Mouse (Mus musculus): ENCODE measurements around the gene C130050O18Rik. TPM values are rescaled to one million over a fixed set of nuclear protein-coding genes. Genes with fewer than 3 reads are reported as not detected.

C130050O18Rik gene
- total and polyA plus RNA-seq, 3 experiments = 0.07 to 0.83 (median 0.33) TPM

DNA sequence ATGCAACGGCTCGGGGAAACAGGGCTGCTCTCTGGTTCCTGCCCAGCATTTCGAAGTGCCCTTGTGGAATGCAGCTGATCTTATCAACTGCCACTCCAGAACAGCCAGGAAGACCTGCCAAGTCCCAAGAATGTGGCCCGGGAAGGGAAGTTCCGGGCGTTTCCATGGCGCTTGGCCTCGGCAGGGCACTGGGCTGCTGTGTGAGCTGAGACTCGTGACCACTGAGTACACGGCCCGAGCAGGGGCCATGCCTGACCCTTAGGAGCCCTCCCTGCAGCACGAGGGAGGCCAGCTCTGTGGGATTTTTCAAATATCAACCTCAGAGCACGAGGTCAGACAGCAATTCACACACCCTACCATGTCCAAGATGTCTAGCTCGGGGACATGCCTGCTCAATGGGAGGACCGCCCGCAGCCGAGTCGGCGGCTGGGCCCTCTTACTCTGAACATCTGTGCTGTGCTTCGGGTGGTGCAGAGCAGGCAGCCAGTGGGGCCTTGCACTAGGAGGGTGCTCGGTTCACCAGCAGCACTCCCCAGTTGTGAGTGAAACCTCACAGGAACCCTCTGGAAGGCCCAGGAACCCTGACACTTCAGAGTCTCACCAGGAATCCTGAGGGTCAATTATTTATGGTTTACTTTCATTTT, 26.0 kb upstream of the C130050O18Rik start:
- H3K9me3 ChIP-seq (replicated peaks) = no peaks in the 10 kb centered on the region
- peaks cover 35% of the 10 kb centered on the region for H3K36me3 ChIP-seq (replicated peaks)
- H3K4me3 ChIP-seq (ENCODE audit: low read depth, low read length) = peak overlapping the region; percentile 89; the same call in 1 of the 2 replicates
- H3K4me1 ChIP-seq (ENCODE audit: insufficient read depth, low read depth, low read length) = peaks cover 83% of the 10 kb centered on the region
- ATAC-seq (ENCODE audit: extremely low read depth, insufficient number of reproducible peaks, low FRiP score, poor library complexity, severe bottlenecking) (no peak), DNase-seq (ENCODE audit: low spot score) (no peak)
- TF ChIP-seq POLR2AphosphoS5 (IDR thresholded peaks at IDR 0.05; ENCODE audit: insufficient replicate concordance, low read depth, low read length) (no peak), GATA2 (IDR thresholded peaks at IDR 0.05; ENCODE audit: borderline replicate concordance, low read depth, low read length) (no peak)
- no peaks in the 10 kb centered on the region for H3K27me3 ChIP-seq (ENCODE audit: insufficient read depth, low read length)

- no peak for ATAC-seq (ENCODE audit: extremely low read depth, insufficient number of reproducible peaks, low FRiP score, poor library complexity, severe bottlenecking)
These were observed 25.2 kb upstream of the C130050O18Rik start for GRCm38 (mm10) chr5:139379771-139380384.

DNA sequence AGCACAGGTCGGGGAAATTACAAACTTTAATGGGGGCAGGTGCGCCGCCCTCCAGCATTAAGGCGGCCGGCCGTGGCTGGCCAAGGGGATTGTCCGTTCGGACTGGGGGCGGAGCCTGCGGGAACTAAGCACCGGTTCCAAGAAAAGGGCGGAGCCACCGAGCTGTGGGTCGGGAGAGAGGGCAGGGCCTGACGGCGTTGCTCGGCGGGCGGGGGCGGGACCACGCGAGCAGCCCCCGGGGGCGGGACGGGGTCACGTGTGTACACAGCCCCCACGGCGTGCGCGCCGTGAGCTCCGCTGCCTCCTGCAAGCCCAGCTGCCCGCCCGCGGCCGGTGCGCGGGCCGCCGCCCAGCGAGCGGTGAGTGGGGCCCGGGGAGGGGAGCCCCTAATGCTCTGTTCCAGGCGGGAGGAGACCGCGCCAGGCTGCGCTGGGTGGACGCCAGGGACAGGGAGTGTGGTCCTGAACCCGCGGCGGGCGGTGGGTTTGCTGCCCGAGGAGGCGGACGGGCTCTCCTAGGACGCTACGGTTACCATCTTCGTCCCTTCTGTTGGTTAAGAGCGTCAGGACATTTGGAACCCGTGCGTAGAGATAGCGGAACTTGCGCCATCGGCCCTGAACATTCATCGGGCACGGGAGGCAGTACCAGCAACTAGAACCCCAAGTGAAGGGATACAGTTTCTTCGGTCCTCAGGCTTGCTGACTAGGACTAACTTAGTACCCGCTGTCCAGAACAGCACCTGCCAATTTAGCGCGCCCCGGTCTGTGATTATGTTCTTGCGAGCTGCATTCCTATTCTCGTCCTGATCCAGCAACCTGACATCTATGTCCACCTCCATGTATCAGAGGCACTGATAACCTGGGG, 24.5 kb upstream of the C130050O18Rik start:
- ATAC-seq (ENCODE audit: extremely low read depth, insufficient number of reproducible peaks, low FRiP score, poor library complexity, severe bottlenecking) (peak; percentile 37), DNase-seq (ENCODE audit: low spot score) (peak; percentile 80)
- TF ChIP-seq GATA2 (IDR thresholded peaks at IDR 0.05; ENCODE audit: borderline replicate concordance, low read depth, low read length) = no peak
- TF ChIP-seq CTCF (IDR thresholded peaks at IDR 0.05; ENCODE audit: low read depth, low read length) = no peak
- TF ChIP-seq GATA1 (IDR thresholded peaks at IDR 0.05; ENCODE audit: borderline replicate concordance, low read length) = no peak
- TF ChIP-seq TAL1 (conservative IDR thresholded peaks at IDR 0.05; ENCODE audit: low read depth, low read length) = no peak
- no peak for TF ChIP-seq POLR2AphosphoS5 (IDR thresholded peaks at IDR 0.05; ENCODE audit: insufficient replicate concordance, low read depth, low read length)
- H3K4me3 ChIP-seq (ENCODE audit: low read depth, low read length) = peak overlapping the region; percentile 89
- H3K36me3 ChIP-seq (replicated peaks) = peaks cover 42% of the 10 kb centered on the region
- no peaks in the 10 kb centered on the region for H3K9me3 ChIP-seq (replicated peaks)
- H3K4me1 ChIP-seq (ENCODE audit: insufficient read depth, low read depth, low read length) = peaks cover 84% of the 10 kb centered on the region
- no peaks in the 10 kb centered on the region for H3K27me3 ChIP-seq (ENCODE audit: insufficient read depth, low read length)

More at GRCm38 (mm10) chr5:139379771-139380384, 25.2 kb upstream of the C130050O18Rik start:
- no peak for DNase-seq (ENCODE audit: low spot score)
- Histone ChIP-seq H3K4me1 (ENCODE audit: insufficient read depth, low read depth, low read length) (peaks cover 83% of the 10 kb centered on the region), H3K36me3 (replicated peaks) (peaks cover 41% of the 10 kb centered on the region), H3K9me3 (replicated peaks) (no peaks in the 10 kb centered on the region), H3K4me3 (ENCODE audit: low read depth, low read length) (peak overlapping the region; percentile 89), H3K27me3 (ENCODE audit: insufficient read depth, low read length) (no peaks in the 10 kb centered on the region)
- TF ChIP-seq POLR2AphosphoS5 (IDR thresholded peaks at IDR 0.05; ENCODE audit: insufficient replicate concordance, low read depth, low read length) = no peak
- TF ChIP-seq GATA2 (IDR thresholded peaks at IDR 0.05; ENCODE audit: borderline replicate concordance, low read depth, low read length) = no peak
- no peak for TF ChIP-seq GATA1 (IDR thresholded peaks at IDR 0.05; ENCODE audit: borderline replicate concordance, low read length)
- no peak for TF ChIP-seq TAL1 (conservative IDR thresholded peaks at IDR 0.05; ENCODE audit: low read depth, low read length)
- no peak for TF ChIP-seq CTCF (IDR thresholded peaks at IDR 0.05; ENCODE audit: low read depth, low read length)

GRCm38 (mm10) chr5:139381586-139382513, 23.2 kb upstream of the C130050O18Rik start:
- peaks cover 46% of the 10 kb centered on the region for H3K36me3 ChIP-seq (replicated peaks)
- H3K4me3 ChIP-seq (ENCODE audit: low read depth, low read length) = peak overlapping the region; percentile 89
- H3K4me1 ChIP-seq (ENCODE audit: insufficient read depth, low read depth, low read length) = peaks cover 85% of the 10 kb centered on the region
- TF ChIP-seq GATA1 (IDR thresholded peaks at IDR 0.05; ENCODE audit: borderline replicate concordance, low read length) = no peak
- TF ChIP-seq CTCF (IDR thresholded peaks at IDR 0.05; ENCODE audit: low read depth, low read length) = no peak
- peak; percentile 70 for TF ChIP-seq TAL1 (conservative IDR thresholded peaks at IDR 0.05; ENCODE audit: low read depth, low read length)
- TF ChIP-seq POLR2AphosphoS5 (IDR thresholded peaks at IDR 0.05; ENCODE audit: insufficient replicate concordance, low read depth, low read length) = peak; percentile 75; the same call in 1 of the 2 replicates
- TF ChIP-seq GATA2 (IDR thresholded peaks at IDR 0.05; ENCODE audit: borderline replicate concordance, low read depth, low read length) = peak; percentile 85; the same call in 1 of the 2 replicates
- DNase-seq (ENCODE audit: low spot score) = peak; percentile 69
- H3K9me3 ChIP-seq (replicated peaks) = no peaks in the 10 kb centered on the region
- ATAC-seq (ENCODE audit: extremely low read depth, insufficient number of reproducible peaks, low FRiP score, poor library complexity, severe bottlenecking) = peak; percentile 38
- H3K27me3 ChIP-seq (ENCODE audit: insufficient read depth, low read length) = no peaks in the 10 kb centered on the region

- peak; percentile 72 for ATAC-seq (ENCODE audit: extremely low read depth, insufficient number of reproducible peaks, low FRiP score, poor library complexity, severe bottlenecking)
- H3K9me3 ChIP-seq (replicated peaks) = no peaks in the 10 kb centered on the region
- TF ChIP-seq POLR2AphosphoS5 (IDR thresholded peaks at IDR 0.05; ENCODE audit: insufficient replicate concordance, low read depth, low read length) = no peak
- TF ChIP-seq TAL1 (conservative IDR thresholded peaks at IDR 0.05; ENCODE audit: low read depth, low read length) = no peak; the same call in none of the 2 replicates
- TF ChIP-seq GATA1 (IDR thresholded peaks at IDR 0.05; ENCODE audit: borderline replicate concordance, low read length) = no peak
- no peak for TF ChIP-seq CTCF (IDR thresholded peaks at IDR 0.05; ENCODE audit: low read depth, low read length)
- TF ChIP-seq GATA2 (IDR thresholded peaks at IDR 0.05; ENCODE audit: borderline replicate concordance, low read depth, low read length) = no peak
- peaks cover 55% of the 10 kb centered on the region for H3K36me3 ChIP-seq (replicated peaks)
- no peaks in the 10 kb centered on the region for H3K27me3 ChIP-seq (ENCODE audit: insufficient read depth, low read length)
- peak; percentile 80 for DNase-seq (ENCODE audit: low spot score)
- H3K4me3 ChIP-seq (ENCODE audit: low read depth, low read length) = peak overlapping the region; percentile 89
- H3K4me1 ChIP-seq (ENCODE audit: insufficient read depth, low read depth, low read length) = peaks cover 85% of the 10 kb centered on the region
These were observed 22.3 kb upstream of the C130050O18Rik start for GRCm38 (mm10) chr5:139382760-139383159.

All from G1E (cell line).